Mouse (Mus musculus) erythroblast, embryonic 14.5 days (primary cell): ENCODE measurements around the gene Pla2g1b. TPM values are rescaled to one million over a fixed set of nuclear protein-coding genes. Genes with fewer than 3 reads are reported as not detected.

Experiments used
- H3K27me3 ChIP-seq: 2 replicates; pipeline ENCODE4 v1.6.1; 2012; ENCODE audit warnings: inconsistent platforms; ENCODE audit not compliant: control insufficient read depth
- H3K36me3 ChIP-seq: 2 replicates; pipeline ENCODE4 v1.6.1; 2012; ENCODE audit warnings: mild to moderate bottlenecking, inconsistent platforms; ENCODE audit not compliant: control insufficient read depth
- H3K4me1 ChIP-seq: 2 replicates; pipeline ENCODE4 v1.6.1; 2012; ENCODE audit warnings: inconsistent platforms; ENCODE audit not compliant: control insufficient read depth
- H3K4me3 ChIP-seq: replicated peaks from 2 replicates; pipeline ENCODE3; 2012; ENCODE audit warnings: moderate library complexity, mild to moderate bottlenecking, inconsistent platforms
- H3K9me3 ChIP-seq: 2 replicates; pipeline ENCODE4 v1.6.1; 2012; ENCODE audit warnings: low read length, inconsistent platforms, mixed read lengths; ENCODE audit not compliant: control insufficient read depth
- GATA1 ChIP-seq: IDR thresholded peaks from 2 replicates; pipeline ENCODE4 v1.6.1; 2012; ENCODE audit warnings: low read length, inconsistent platforms, mixed read lengths
- TAL1 ChIP-seq: IDR thresholded peaks from 3 replicates; pipeline ENCODE4 v1.6.1; 2012; ENCODE audit warnings: low read length, inconsistent platforms, mixed read lengths
- polyA plus RNA-seq: library from polyadenylated mRNA; stranded (reverse); fragments of >175 nt; gene quantifications from 2 replicates; pipeline ENCODE4 v1.2.3, GENCODE M21; 2012

Pla2g1b gene
- not detected in 2 replicates for polyA plus RNA-seq

DNA sequence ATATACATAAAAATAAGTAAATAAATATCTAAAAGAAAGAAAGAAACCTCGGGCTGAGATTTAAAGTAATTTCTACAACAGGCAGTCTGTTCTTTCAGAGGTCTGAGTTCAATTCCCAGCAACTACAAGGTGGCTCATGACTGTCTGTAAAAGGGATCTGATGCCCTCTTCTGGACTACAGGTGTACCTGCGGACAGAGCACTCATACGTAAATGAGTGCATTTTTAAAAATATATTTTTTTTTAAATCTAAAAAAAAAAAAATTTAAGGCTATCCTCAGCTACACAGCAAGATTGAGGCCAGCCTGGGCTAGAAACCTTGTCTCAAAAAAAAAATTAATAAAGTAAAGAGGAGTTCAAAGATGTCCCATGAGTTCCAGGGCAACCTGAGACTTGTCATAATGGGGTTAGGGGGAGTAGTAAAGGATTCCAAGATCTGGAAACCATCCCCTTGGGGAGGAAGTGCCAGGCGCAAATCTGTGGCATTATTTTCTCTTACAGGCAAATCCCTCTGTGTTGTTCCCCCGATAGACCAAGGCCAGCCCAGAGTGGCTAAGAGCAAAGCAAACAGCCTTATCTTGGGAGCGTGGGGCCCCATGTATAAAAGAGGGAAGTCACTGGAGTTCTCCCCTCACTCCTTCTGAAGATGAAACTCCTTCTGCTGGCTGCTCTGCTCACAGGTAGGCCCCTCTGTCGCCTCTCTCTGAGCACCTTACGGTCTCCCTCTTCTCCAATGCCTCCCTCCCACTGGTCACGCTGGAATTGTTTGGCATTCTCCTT is at the start of gene Pla2g1b:
Pla2g1b (plus strand) TSS at position 621 of the 779 bp plus-strand sequence.
- Histone ChIP-seq H3K27me3 (peaks cover 10% of the 10 kb centered on the region), H3K4me1 (peaks cover 5% of the 10 kb centered on the region), H3K4me3 (no peak within 1 kb of the TSS), H3K36me3 (no peaks in the 10 kb centered on the region), H3K9me3 (no peaks in the 10 kb centered on the region)
- TF ChIP-seq GATA1 (no peak), TAL1 (no peak)

DNA sequence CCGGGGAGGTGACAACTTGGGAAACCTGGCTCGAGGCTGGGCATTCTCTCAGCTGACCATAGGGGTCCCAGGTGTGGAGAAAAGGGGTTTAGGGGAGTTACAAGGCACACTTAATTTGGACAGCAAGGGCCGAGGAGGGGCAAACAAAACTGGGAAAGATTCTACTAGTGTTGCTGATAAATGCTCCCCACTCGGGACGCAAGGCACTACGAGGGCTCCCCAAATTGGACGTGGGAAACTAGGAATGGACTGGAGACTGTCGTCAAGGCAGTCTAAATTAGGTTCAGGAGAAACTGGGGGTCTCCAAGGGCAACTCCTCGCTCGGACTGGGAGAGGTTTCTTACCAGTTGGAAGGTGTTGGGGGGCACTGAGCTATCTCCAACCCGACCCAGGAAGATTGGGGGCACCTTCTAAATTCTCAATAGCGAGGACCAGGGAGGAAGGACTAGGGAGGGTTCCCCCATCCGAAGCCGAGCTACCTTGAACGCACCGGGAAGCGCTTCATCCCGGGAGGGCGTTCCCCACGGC is 37.2 kb upstream of the Pla2g1b start:
- H3K9me3 ChIP-seq = no peaks in the 10 kb centered on the region; the same call in 1 of the 2 replicates
- no peak for TF ChIP-seq TAL1
- no peak for TF ChIP-seq GATA1
- no peaks in the 10 kb centered on the region for H3K36me3 ChIP-seq
- H3K27me3 ChIP-seq = peaks cover 71% of the 10 kb centered on the region
- H3K4me3 ChIP-seq = no peak overlapping the region
- H3K4me1 ChIP-seq = no peaks in the 10 kb centered on the region

- H3K4me3 ChIP-seq = peak within 1 kb of the TSS; percentile 24
- no peaks in the 10 kb centered on the region for H3K4me1 ChIP-seq
- no peak for TF ChIP-seq GATA1
- TF ChIP-seq TAL1 = no peak
- H3K27me3 ChIP-seq = peaks cover 78% of the 10 kb centered on the region
- H3K9me3 ChIP-seq = no peaks in the 10 kb centered on the region; the same call in 1 of the 2 replicates
- no peaks in the 10 kb centered on the region for H3K36me3 ChIP-seq
Measured at GRCm38 (mm10) chr5:115429359-115430186, 36.5 kb upstream of the Pla2g1b start, which contains the start of gene Msi1. TSS of gene Msi1 (plus strand) at chr5:115429599.

GRCm38 (mm10) chr5:115430187-115430960 is 35.7 kb upstream of the Pla2g1b start:
- Histone ChIP-seq H3K36me3 (no peaks in the 10 kb centered on the region), H3K4me3 (peak overlapping the region; percentile 24), H3K4me1 (no peaks in the 10 kb centered on the region), H3K27me3 (peaks cover 86% of the 10 kb centered on the region), H3K9me3 (no peaks in the 10 kb centered on the region; the same call in 1 of the 2 replicates)
- TF ChIP-seq TAL1 (no peak), GATA1 (no peak)

DNA sequence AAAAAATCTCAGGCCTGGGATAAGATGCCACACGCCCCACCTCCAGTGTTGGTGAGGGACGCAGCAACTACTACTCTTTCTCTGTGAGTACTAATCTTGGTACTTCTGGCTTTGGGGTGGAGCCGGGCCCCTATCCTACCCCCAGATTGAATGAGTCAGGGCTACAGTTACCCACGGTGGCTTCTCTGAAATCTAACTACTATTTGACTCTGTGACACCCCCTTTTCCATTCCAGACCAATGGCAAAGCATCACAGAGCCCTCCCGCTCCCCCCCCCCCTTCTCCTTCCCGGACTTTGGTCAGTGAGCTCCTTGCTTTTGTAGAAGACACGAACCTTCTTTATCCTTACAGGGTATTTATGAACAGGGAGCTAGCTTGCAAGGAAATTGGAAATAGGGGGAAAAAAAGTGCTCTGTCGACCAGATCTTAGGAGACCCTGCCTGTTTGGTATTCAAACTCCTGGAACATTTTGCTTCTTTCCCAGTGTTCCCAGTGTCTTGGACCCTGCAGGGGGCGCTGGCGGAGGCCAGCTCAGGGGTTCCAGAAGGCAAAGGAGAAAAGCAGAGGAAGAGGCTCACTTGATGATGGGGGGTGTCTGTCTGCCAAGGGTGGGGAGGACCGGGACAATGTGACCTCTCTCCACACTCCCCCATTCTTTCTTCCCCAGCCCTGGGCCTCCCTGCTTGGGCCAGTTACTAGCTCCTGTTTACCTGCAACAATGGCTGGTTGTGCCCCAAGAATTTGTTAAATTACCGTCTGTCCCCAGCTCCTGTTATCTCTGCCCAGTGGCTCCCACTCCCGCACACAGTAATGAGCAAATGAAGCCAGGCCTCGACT is 34.8 kb upstream of the Pla2g1b start:
- TF ChIP-seq GATA1 (no peak), TAL1 (no peak)
- peaks cover 95% of the 10 kb centered on the region for H3K27me3 ChIP-seq
- H3K4me3 ChIP-seq = no peak overlapping the region
- H3K9me3 ChIP-seq = no peaks in the 10 kb centered on the region; the same call in 1 of the 2 replicates
- H3K4me1 ChIP-seq = no peaks in the 10 kb centered on the region
- H3K36me3 ChIP-seq = no peaks in the 10 kb centered on the region

GRCm38 (mm10) chr5:115431898-115432259 is 34.2 kb upstream of the Pla2g1b start:
- TF ChIP-seq GATA1 = no peak
- no peak for TF ChIP-seq TAL1
- H3K4me1 ChIP-seq = no peaks in the 10 kb centered on the region
- H3K27me3 ChIP-seq = peaks cover 97% of the 10 kb centered on the region
- H3K4me3 ChIP-seq = no peak overlapping the region
- H3K36me3 ChIP-seq = no peaks in the 10 kb centered on the region
- no peaks in the 10 kb centered on the region; the same call in 1 of the 2 replicates for H3K9me3 ChIP-seq

DNA sequence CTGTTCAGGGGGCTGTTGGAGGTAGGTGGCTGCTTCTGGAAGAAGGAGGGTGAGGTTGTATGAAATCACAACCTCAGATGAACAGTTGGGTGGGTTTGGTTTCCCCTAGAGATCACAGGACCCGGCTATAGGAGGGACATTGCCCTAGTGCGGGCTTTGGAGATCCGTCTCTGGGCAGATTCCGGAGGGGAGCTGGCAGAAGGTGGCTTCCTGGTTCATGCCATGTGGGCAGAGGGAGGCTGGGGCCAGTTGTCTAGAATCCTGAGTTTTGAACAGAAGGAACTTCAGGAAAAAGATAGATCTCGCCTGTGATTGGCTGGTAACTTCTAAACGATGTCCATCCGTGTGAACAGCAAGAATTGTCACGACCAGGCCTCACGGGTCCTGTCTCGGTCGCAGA is 33.7 kb upstream of the Pla2g1b start:
- no peaks in the 10 kb centered on the region; the same call in 1 of the 2 replicates for H3K9me3 ChIP-seq
- peaks cover 97% of the 10 kb centered on the region for H3K27me3 ChIP-seq
- no peaks in the 10 kb centered on the region for H3K36me3 ChIP-seq
- TF ChIP-seq GATA1 (no peak), TAL1 (no peak)
- no peaks in the 10 kb centered on the region for H3K4me1 ChIP-seq
- no peak overlapping the region for H3K4me3 ChIP-seq

DNA sequence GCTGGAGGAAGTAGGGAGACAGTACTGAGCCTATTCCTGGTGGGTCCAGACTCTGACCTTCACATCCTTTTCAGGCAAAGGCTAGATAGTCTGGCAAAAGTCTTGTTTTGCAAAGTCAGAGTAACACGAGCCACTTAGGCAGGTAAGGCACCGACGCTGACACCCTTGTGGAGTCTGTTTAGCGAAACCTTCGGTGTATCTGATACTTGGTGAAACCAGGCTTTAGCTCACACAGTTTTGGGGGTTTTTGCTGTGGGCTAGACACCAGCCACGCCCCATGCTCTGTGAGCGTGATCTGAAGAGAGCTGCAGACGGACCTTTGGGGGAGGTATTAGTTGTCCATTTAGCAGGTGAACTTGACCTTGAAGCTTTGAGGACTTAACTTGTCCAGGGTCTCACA is 32.9 kb upstream of the Pla2g1b start:
- peaks cover 94% of the 10 kb centered on the region for H3K27me3 ChIP-seq
- no peaks in the 10 kb centered on the region for H3K4me1 ChIP-seq
- H3K9me3 ChIP-seq = no peaks in the 10 kb centered on the region; the same call in 1 of the 2 replicates
- H3K4me3 ChIP-seq = no peak overlapping the region
- TF ChIP-seq TAL1 = no peak
- no peak for TF ChIP-seq GATA1
- H3K36me3 ChIP-seq = no peaks in the 10 kb centered on the region
